Comparison of ENCODE assay signal across 16 mouse cellular contexts in genomic region chr17:29813328-29813727, GRCm38 (mm10).
A peak's percentile ranks its signal among the peaks of the same experiment; 100 is the strongest.
DNase-seq lines count a peak whose midpoint lies in the region; ATAC-seq and TF ChIP-seq lines count a peak whose summit lies in the region.
"Had no signal": no experiment of that assay in that cellular context is flagged by ENCODE, and none has a peak within 500 bp of the region (broad histone marks: within the 10 kb centered on the region; RNA-seq: fewer than 3 reads in every experiment).

No protein-coding gene starts in this region.

- no peak overlapping the region for H3K27ac ChIP-seq in kidney, embryonic 14.5 days (ENCODE audit: low read depth, low read length)
- no peak overlapping the region for H3K27ac ChIP-seq in lung, embryonic 15.5 days
- H3K27ac ChIP-seq: midbrain, embryonic 12.5 days had no signal

- 15% methylated on average over 4 of the region's 4 CpGs for WGBS in kidney, embryonic 14.5 days
- WGBS in lung, embryonic 15.5 days: 17% methylated on average over 4 of the region's 4 CpGs

- no peak overlapping the region for H3ac ChIP-seq in myocyte (ENCODE audit: control insufficient read depth, insufficient read length)

- H3K9me3 ChIP-seq in kidney, embryonic 14.5 days (ENCODE audit: control insufficient read depth, low read length): no peaks in the 10 kb centered on the region
- H3K9me3 ChIP-seq in lung, embryonic 15.5 days: no peaks in the 10 kb centered on the region
- H3K9me3 ChIP-seq: midbrain, embryonic 12.5 days had no signal

- no peak overlapping the region for H3K4me3 ChIP-seq in kidney, embryonic 14.5 days (ENCODE audit: low read length)
- no peak overlapping the region for H3K4me3 ChIP-seq in lung, embryonic 15.5 days
- no peak overlapping the region for H3K4me3 ChIP-seq in myocyte
- H3K4me3 ChIP-seq: midbrain, embryonic 12.5 days had no signal

- no peaks in the 10 kb centered on the region for H3K36me3 ChIP-seq in kidney, embryonic 14.5 days (ENCODE audit: control insufficient read depth, insufficient read depth, low read length)
- no peaks in the 10 kb centered on the region for H3K36me3 ChIP-seq in lung, embryonic 15.5 days
- H3K36me3 ChIP-seq in myocyte (ENCODE audit: control insufficient read depth, insufficient read depth): no peaks in the 10 kb centered on the region
- H3K36me3 ChIP-seq: midbrain, embryonic 12.5 days had no signal

- H3K9ac ChIP-seq in kidney, embryonic 14.5 days (ENCODE audit: low read depth, low read length): no peak overlapping the region
- H3K9ac ChIP-seq in lung, embryonic 15.5 days: no peak overlapping the region
- H3K9ac ChIP-seq: forebrain, postnatal 0 days; midbrain, embryonic 12.5 days had no signal

- peaks cover 2% of the 10 kb centered on the region; the same call in 1 of the 2 replicates for H3K4me1 ChIP-seq in kidney, embryonic 14.5 days (ENCODE audit: control insufficient read depth, insufficient read depth, low read length)
- no peaks in the 10 kb centered on the region for H3K4me1 ChIP-seq in lung, embryonic 15.5 days

- H3K4me2 ChIP-seq in kidney, embryonic 14.5 days (replicated peaks; ENCODE audit: low read depth, low read length): no peak overlapping the region
- H3K4me2 ChIP-seq in lung, embryonic 15.5 days: no peak overlapping the region
- peak overlapping the region; percentile 27 for H3K4me2 ChIP-seq in myocyte (ENCODE audit: low read depth)
- H3K4me2 ChIP-seq: midbrain, embryonic 12.5 days had no signal

- ATAC-seq in kidney, embryonic 14.5 days (ENCODE audit: low FRiP score, low TSS enrichment): peak; percentile 39; the same call in 1 of the 2 replicates
- ATAC-seq in lung, embryonic 15.5 days (ENCODE audit: borderline replicate concordance, extremely low read depth, low FRiP score, low TSS enrichment): 0 out of 2 replicates have a peak, but pooled peaks have one; percentile 61
- ATAC-seq: activated CD4-positive, CD25-positive, alpha-beta regulatory T cell, adult 4 months; forebrain, postnatal 0 days; hindbrain, embryonic 16.5 days had no signal

- no peaks in the 10 kb centered on the region for H3K79me2 ChIP-seq in myocyte (ENCODE audit: control insufficient read depth, insufficient read depth)

- no peaks in the 10 kb centered on the region for H3K27me3 ChIP-seq in kidney, embryonic 14.5 days (ENCODE audit: control insufficient read depth, insufficient read depth, low read length)
- H3K27me3 ChIP-seq in lung, embryonic 15.5 days: 0 out of 2 replicates have a peak, but pooled peaks cover 4% of the 10 kb centered on the region
- no peaks in the 10 kb centered on the region for H3K27me3 ChIP-seq in myocyte (ENCODE audit: control insufficient read depth, insufficient read depth, insufficient read length)
- H3K27me3 ChIP-seq: midbrain, embryonic 12.5 days had no signal

- TF ChIP-seq POLR2A in myocyte (IDR thresholded peaks at IDR 0.05; ENCODE audit: insufficient read length, low read depth): no peak

- no peak for DNase-seq in kidney, adult 11 months
- DNase-seq in lung, postnatal 4 days: no peak
- peak; percentile 94 for DNase-seq in R1 (ENCODE audit: low read depth, low spot score)
- DNase-seq in spleen, adult 18-20 months: no peak
- no peak for DNase-seq in thymus, postnatal 4 days
- DNase-seq: adrenal gland, postnatal 10 days; cerebellum, postnatal 14 days; forebrain, postnatal 0 days; kidney, adult 8-10 months; thymus, adult 18-20 months had no signal

TF ChIP-seq in myocyte, 11 proteins besides CTCF, POLR2A, EP300 and RAD21:
- TF ChIP-seq MYOD1 (IDR thresholded peaks at IDR 0.05; ENCODE audit: control insufficient read depth in 1 of 3, insufficient read length in 2 of 3, low read depth in 2 of 3) (peak in 1 of 3 experiments; percentile 23), MYOG (IDR thresholded peaks at IDR 0.05; ENCODE audit: control insufficient read depth in 1 of 3, insufficient read depth in 1 of 3, insufficient read length in 2 of 3, low read depth in 2 of 3) (no peak), MAX (IDR thresholded peaks at IDR 0.05; ENCODE audit: low read depth) (no peak), REST (IDR thresholded peaks at IDR 0.05; ENCODE audit: insufficient read depth, insufficient read length) (no peak), TCF3 (IDR thresholded peaks at IDR 0.05; ENCODE audit: insufficient read length, low read depth) (no peak), USF1 (IDR thresholded peaks at IDR 0.05; ENCODE audit: low read depth) (no peak)
